Mouse (Mus musculus) limb, embryonic 11.5 days (tissue): ENCODE results near the gene Cfap43. TPM values are rescaled to one million over a fixed set of nuclear protein-coding genes. Genes with fewer than 3 reads are reported as not detected.
A peak's percentile ranks its signal among the peaks of the same experiment; 100 is the strongest.

Source experiments
- ATAC-seq: fragments of 200-750 bp; cut with Nextera tagmentation; 2 replicates; pipeline ENCODE4 v1.8.0; 2017; ENCODE audit warnings: low read depth; ENCODE audit not compliant: insufficient number of reproducible peaks, low FRiP score, low TSS enrichment
- DNase-seq: peaks from one replicate; pipeline ENCODE4 v3.0.0-alpha.2; 2015; ENCODE audit warnings: low spot score
- H3K27ac ChIP-seq: fragments of 300-500 bp; sonication (generic); replicated peaks from 2 replicates; pipeline ENCODE4 v1.5.1; 2014; ENCODE audit warnings: low read depth, mild to moderate bottlenecking, low read length
- H3K27me3 ChIP-seq: fragments of 300-500 bp; sonication (generic); 2 replicates; pipeline ENCODE4 v1.6.1; 2014; ENCODE audit warnings: mild to moderate bottlenecking, low read length, mixed read lengths; ENCODE audit not compliant: control insufficient read depth, insufficient read depth
- H3K36me3 ChIP-seq: fragments of 300-500 bp; sonication (generic); 2 replicates; pipeline ENCODE4 v1.6.1; 2014; ENCODE audit warnings: mild to moderate bottlenecking, low read length, moderate library complexity, mixed read lengths; ENCODE audit not compliant: control insufficient read depth, insufficient read depth
- H3K4me1 ChIP-seq: fragments of 300-500 bp; sonication (generic); 2 replicates; pipeline ENCODE4 v1.6.1; 2014; ENCODE audit warnings: low read length, mixed read lengths; ENCODE audit not compliant: control insufficient read depth, insufficient read depth
- H3K4me2 ChIP-seq: fragments of 300-500 bp; sonication (generic); 2 replicates; pipeline ENCODE4 v1.6.1; 2014; ENCODE audit warnings: low read depth, mild to moderate bottlenecking, moderate library complexity; ENCODE audit not compliant: severe bottlenecking
- H3K4me3 ChIP-seq: fragments of 300-500 bp; sonication (generic); 2 replicates; pipeline ENCODE4 v1.5.1; 2014; ENCODE audit warnings: low read depth, low read length
- H3K9ac ChIP-seq: fragments of 300-500 bp; sonication (generic); 2 replicates; pipeline ENCODE4 v1.6.1; 2014; ENCODE audit warnings: mild to moderate bottlenecking, low read length
- H3K9me3 ChIP-seq: fragments of 300-500 bp; sonication (generic); 2 replicates; pipeline ENCODE4 v1.6.1; 2016; ENCODE audit warnings: low read length; ENCODE audit not compliant: control insufficient read depth
- WGBS: fragments of 180-500 bp; shearing (Covaris S2); extraction: QIAGEN DNeasy Blood & Tissue Kit; methylation state at CpG from one replicate; pipeline ENCODE4 v1.1.7; 2014; 5-methylcytosine and 5-hydroxymethylcytosine counted together
- polyA plus RNA-seq: library from polyadenylated mRNA; unstranded; fragments of >200 nt; fragmentation: Nextera tagmentation; extraction: Ambion mirVana; gene quantifications from 2 replicates; pipeline ENCODE4 v1.2.1, GENCODE M21; 2014

Cfap43 gene
- polyA plus RNA-seq, 1 experiment from 2014 or later = 0.04 TPM

- Histone ChIP-seq H3K9ac (peak overlapping the region; percentile 89), H3K9me3 (no peaks in the 10 kb centered on the region), H3K4me2 (peak overlapping the region; percentile 56), H3K27me3 (no peaks in the 10 kb centered on the region), H3K36me3 (no peaks in the 10 kb centered on the region), H3K4me3 (no peak overlapping the region), H3K4me1 (peaks cover 21% of the 10 kb centered on the region), H3K27ac (peak overlapping the region; percentile 92)
- DNase-seq (no peak), ATAC-seq (no peak)
- 44% methylated on average over 4 of the region's 4 CpGs for WGBS
Measured at GRCm38 (mm10) chr19:47910117-47910618, 8.9 kb downstream of the Cfap43 start.

- H3K4me2 ChIP-seq = peak overlapping the region; percentile 56
- H3K27ac ChIP-seq = peak overlapping the region; percentile 92
- no peaks in the 10 kb centered on the region for H3K9me3 ChIP-seq
- H3K9ac ChIP-seq = peak overlapping the region; percentile 89
- peak; percentile 77 for DNase-seq
- H3K27me3 ChIP-seq = no peaks in the 10 kb centered on the region
- H3K4me3 ChIP-seq = peak overlapping the region; percentile 28
- 4% methylated on average over 9 of the region's 10 CpGs for WGBS
- H3K36me3 ChIP-seq = no peaks in the 10 kb centered on the region
- ATAC-seq = peak; percentile 78
- peaks cover 21% of the 10 kb centered on the region for H3K4me1 ChIP-seq
Measured at GRCm38 (mm10) chr19:47909387-47910116, 9.5 kb downstream of the Cfap43 start.

GRCm38 (mm10) chr19:47908961-47909371 is 10.1 kb downstream of the Cfap43 start:
- Histone ChIP-seq H3K4me1 (peaks cover 21% of the 10 kb centered on the region), H3K27ac (peak overlapping the region; percentile 92), H3K9ac (peak overlapping the region; percentile 89), H3K36me3 (no peaks in the 10 kb centered on the region), H3K9me3 (no peaks in the 10 kb centered on the region), H3K4me2 (peak overlapping the region; percentile 56), H3K4me3 (no peak overlapping the region; the same call in 1 of the 2 replicates), H3K27me3 (no peaks in the 10 kb centered on the region)
- peak; percentile 67; the same call in 1 of the 2 replicates for ATAC-seq
- 13% methylated on average over 6 of the region's 6 CpGs for WGBS
- DNase-seq = peak; percentile 48

GRCm38 (mm10) chr19:47907596-47907995 is 11.5 kb downstream of the Cfap43 start:
- Histone ChIP-seq H3K36me3 (no peaks in the 10 kb centered on the region), H3K4me2 (no peak overlapping the region), H3K27me3 (no peaks in the 10 kb centered on the region), H3K4me3 (no peak overlapping the region), H3K4me1 (peaks cover 34% of the 10 kb centered on the region), H3K27ac (no peak overlapping the region), H3K9me3 (no peaks in the 10 kb centered on the region), H3K9ac (no peak overlapping the region)
- no peak for ATAC-seq
- WGBS = 89% methylated on average over 9 of the region's 9 CpGs
- no peak for DNase-seq

GRCm38 (mm10) chr19:47905603-47906002 is 13.5 kb downstream of the Cfap43 start:
- Histone ChIP-seq H3K36me3 (no peaks in the 10 kb centered on the region), H3K27me3 (no peaks in the 10 kb centered on the region), H3K4me2 (no peak overlapping the region), H3K4me3 (no peak overlapping the region), H3K4me1 (peaks cover 42% of the 10 kb centered on the region), H3K27ac (no peak overlapping the region), H3K9ac (no peak overlapping the region), H3K9me3 (no peaks in the 10 kb centered on the region)
- ATAC-seq (no peak), DNase-seq (no peak)
- WGBS = 93% methylated on average over 5 of the region's 5 CpGs

GRCm38 (mm10) chr19:47905081-47905480 is 14.0 kb downstream of the Cfap43 start:
- no peak for ATAC-seq
- H3K27ac ChIP-seq = no peak overlapping the region
- no peak overlapping the region for H3K4me2 ChIP-seq

GRCm38 (mm10) chr19:47903679-47904078 is 15.4 kb downstream of the Cfap43 start:
- 64% methylated on average over 4 of the region's 4 CpGs for WGBS
- peaks cover 32% of the 10 kb centered on the region for H3K4me1 ChIP-seq
- H3K4me2 ChIP-seq = no peak overlapping the region

More at GRCm38 (mm10) chr19:47905081-47905480, 14.0 kb downstream of the Cfap43 start:
- DNase-seq = no peak
- H3K9ac ChIP-seq = no peak overlapping the region
- H3K9me3 ChIP-seq = no peaks in the 10 kb centered on the region
- no peaks in the 10 kb centered on the region for H3K36me3 ChIP-seq
- no peaks in the 10 kb centered on the region for H3K27me3 ChIP-seq
- peaks cover 38% of the 10 kb centered on the region for H3K4me1 ChIP-seq
- 89% methylated on average over 4 of the region's 4 CpGs for WGBS
- no peak overlapping the region for H3K4me3 ChIP-seq

GRCm38 (mm10) chr19:47902316-47903201 is 16.5 kb downstream of the Cfap43 start:
- H3K27me3 ChIP-seq = no peaks in the 10 kb centered on the region
- DNase-seq (peak; percentile 52), ATAC-seq (peak; percentile 52)
- H3K36me3 ChIP-seq = 0 out of 2 replicates have a peak, but pooled peaks cover 4% of the 10 kb centered on the region
- H3K4me3 ChIP-seq = no peak overlapping the region
- WGBS = 57% methylated on average over 13 of the region's 13 CpGs
- H3K4me1 ChIP-seq = peaks cover 28% of the 10 kb centered on the region
- H3K4me2 ChIP-seq = no peak overlapping the region
- no peak overlapping the region for H3K9ac ChIP-seq
- peak overlapping the region; percentile 69 for H3K27ac ChIP-seq
- no peaks in the 10 kb centered on the region for H3K9me3 ChIP-seq

More at GRCm38 (mm10) chr19:47903679-47904078, 15.4 kb downstream of the Cfap43 start:
- Histone ChIP-seq H3K36me3 (no peaks in the 10 kb centered on the region), H3K27ac (peak overlapping the region; percentile 69), H3K9me3 (no peaks in the 10 kb centered on the region), H3K9ac (no peak overlapping the region), H3K27me3 (no peaks in the 10 kb centered on the region), H3K4me3 (no peak overlapping the region)
- DNase-seq (no peak), ATAC-seq (peak; percentile 28; the same call in 1 of the 2 replicates)
